Mouse (Mus musculus) hindbrain, embryonic 14.5 days (tissue): ENCODE data around the gene March7. TPM values are rescaled to one million over a fixed set of nuclear protein-coding genes. Genes with fewer than 3 reads are reported as not detected.
A peak's percentile ranks its signal among the peaks of the same experiment; 100 is the strongest.

Source experiments
- ATAC-seq: fragments of 200-750 bp; cut with Nextera tagmentation; 2 replicates; pipeline ENCODE4 v1.8.0; 2017; ENCODE audit warnings: moderate number of reproducible peaks, mild to moderate bottlenecking, moderate TSS enrichment, moderate library complexity; ENCODE audit not compliant: low FRiP score
- DNase-seq: peaks from one replicate; pipeline ENCODE4 v3.0.0-alpha.2; 2015; ENCODE audit warnings: low spot score
- H3K27ac ChIP-seq: fragments of 300-500 bp; sonication (generic); 2 replicates; pipeline ENCODE4 v1.5.1; 2014; ENCODE audit warnings: mild to moderate bottlenecking, moderate library complexity
- H3K27me3 ChIP-seq: fragments of 300-500 bp; sonication (generic); 2 replicates; pipeline ENCODE4 v1.6.1; 2014; ENCODE audit warnings: mild to moderate bottlenecking, low read length, mixed read lengths; ENCODE audit not compliant: control insufficient read depth, insufficient read depth
- H3K36me3 ChIP-seq: fragments of 300-500 bp; sonication (generic); replicated peaks from 2 replicates; pipeline ENCODE4 v1.6.1; 2014; ENCODE audit not compliant: control insufficient read depth, insufficient read depth
- H3K4me1 ChIP-seq: fragments of 300-500 bp; sonication (generic); replicated peaks from 2 replicates; pipeline ENCODE4 v1.6.1; 2014; ENCODE audit warnings: antibody characterized with exemption, low read length, mixed read lengths; ENCODE audit not compliant: control insufficient read depth, insufficient read depth
- H3K4me2 ChIP-seq: fragments of 300-500 bp; sonication (generic); replicated peaks from 2 replicates; pipeline ENCODE4 v1.6.1; 2014; ENCODE audit warnings: mild to moderate bottlenecking, moderate library complexity
- H3K4me3 ChIP-seq: fragments of 300-500 bp; sonication (generic); replicated peaks from 2 replicates; pipeline ENCODE4 v1.5.1; 2014; ENCODE audit warnings: mild to moderate bottlenecking, low read length
- H3K9ac ChIP-seq: fragments of 300-500 bp; sonication (generic); 2 replicates; pipeline ENCODE4 v1.6.1; 2014
- H3K9me3 ChIP-seq: fragments of 300-500 bp; sonication (generic); 2 replicates; pipeline ENCODE4 v1.6.1; 2016; ENCODE audit warnings: low read length; ENCODE audit not compliant: control insufficient read depth
- WGBS: fragments of 180-500 bp; shearing (Covaris S2); extraction: QIAGEN DNeasy Blood & Tissue Kit; methylation state at CpG from one replicate; pipeline ENCODE4 v1.1.7; 2014; 5-methylcytosine and 5-hydroxymethylcytosine counted together
- polyA plus RNA-seq: library from polyadenylated mRNA; unstranded; fragments of >200 nt; fragmentation: Nextera tagmentation; extraction: Ambion mirVana; gene quantifications from 2 replicates; pipeline ENCODE4 v1.2.1, GENCODE M21; 2014

The March7 gene
- polyA plus RNA-seq, 1 experiment from 2014 or later = 97.3 TPM

GRCm38 (mm10) chr2:60205795-60206194 is 3.9 kb upstream of the March7 start:
- Histone ChIP-seq H3K27ac (no peak overlapping the region), H3K4me3 (no peak overlapping the region), H3K4me2 (no peak overlapping the region), H3K4me1 (peaks cover 11% of the 10 kb centered on the region), H3K9me3 (no peaks in the 10 kb centered on the region), H3K9ac (no peak overlapping the region), H3K27me3 (peaks cover 7% of the 10 kb centered on the region; the same call in 1 of the 2 replicates), H3K36me3 (peaks cover 15% of the 10 kb centered on the region; the same call in 1 of the 2 replicates)
- no peak for DNase-seq
- WGBS = 30% methylated on average over 6 of the region's 6 CpGs
- no peak for ATAC-seq

- Histone ChIP-seq H3K4me1 (peaks cover 34% of the 10 kb centered on the region), H3K9ac (peak overlapping the region; percentile 91), H3K4me3 (peak overlapping the region; percentile 93), H3K27ac (peak overlapping the region; percentile 94), H3K27me3 (peaks cover 3% of the 10 kb centered on the region; the same call in 1 of the 2 replicates), H3K4me2 (peak overlapping the region; percentile 66), H3K36me3 (peaks cover 16% of the 10 kb centered on the region; the same call in 1 of the 2 replicates), H3K9me3 (no peaks in the 10 kb centered on the region)
- peak; percentile 28; the same call in 1 of the 2 replicates for ATAC-seq
- under 1% methylated on average over 31 of the region's 35 CpGs for WGBS
- peak; percentile 55 for DNase-seq
These were observed 520 bp upstream of the March7 start for GRCm38 (mm10) chr2:60209122-60209611.

GRCm38 (mm10) chr2:60210821-60211220 is 1.1 kb downstream of the March7 start:
- Histone ChIP-seq H3K4me2 (peak overlapping the region; percentile 89), H3K27ac (no peak overlapping the region), H3K9me3 (no peaks in the 10 kb centered on the region), H3K4me3 (peak overlapping the region; percentile 93), H3K36me3 (peaks cover 14% of the 10 kb centered on the region; the same call in 1 of the 2 replicates), H3K27me3 (no peaks in the 10 kb centered on the region), H3K4me1 (peaks cover 39% of the 10 kb centered on the region), H3K9ac (peak overlapping the region; percentile 91)
- 22% methylated on average over 5 of the region's 5 CpGs for WGBS
- ATAC-seq (no peak), DNase-seq (no peak)

GRCm38 (mm10) chr2:60212488-60212887 is 2.8 kb downstream of the March7 start:
- Histone ChIP-seq H3K27me3 (no peaks in the 10 kb centered on the region), H3K36me3 (peaks cover 9% of the 10 kb centered on the region; the same call in 1 of the 2 replicates), H3K27ac (no peak overlapping the region), H3K9me3 (no peaks in the 10 kb centered on the region), H3K4me2 (peak overlapping the region; percentile 89; the same call in 1 of the 2 replicates), H3K4me3 (no peak overlapping the region), H3K4me1 (peaks cover 43% of the 10 kb centered on the region), H3K9ac (no peak overlapping the region)
- no peak for ATAC-seq
- DNase-seq = no peak

DNA sequence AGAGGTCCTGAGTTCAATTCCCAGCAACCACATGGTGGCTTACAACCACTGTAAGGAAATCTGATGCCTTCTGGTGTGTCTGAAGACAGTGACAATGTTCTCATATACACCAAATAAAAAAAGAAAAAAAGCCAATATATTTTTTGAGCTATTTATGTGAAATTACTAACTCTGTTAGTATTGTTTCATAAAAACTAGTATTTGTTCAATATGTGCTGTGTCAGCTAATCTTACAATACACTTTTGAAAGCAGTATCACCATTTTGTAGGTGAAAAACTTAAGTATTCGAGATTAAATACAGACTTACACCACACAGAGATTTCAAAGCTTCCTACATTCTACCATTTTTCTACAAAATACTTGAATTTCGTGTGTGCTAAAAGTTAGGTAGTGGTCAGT is 5.0 kb downstream of the March7 start:
- Histone ChIP-seq H3K27ac (no peak overlapping the region), H3K4me3 (no peak overlapping the region), H3K27me3 (no peaks in the 10 kb centered on the region), H3K36me3 (peaks cover 9% of the 10 kb centered on the region; the same call in 1 of the 2 replicates), H3K9ac (no peak overlapping the region), H3K9me3 (no peaks in the 10 kb centered on the region), H3K4me2 (no peak overlapping the region), H3K4me1 (peaks cover 35% of the 10 kb centered on the region)
- 95% methylated on average over 2 of the region's 2 CpGs for WGBS
- DNase-seq = no peak
- ATAC-seq = no peak

DNA sequence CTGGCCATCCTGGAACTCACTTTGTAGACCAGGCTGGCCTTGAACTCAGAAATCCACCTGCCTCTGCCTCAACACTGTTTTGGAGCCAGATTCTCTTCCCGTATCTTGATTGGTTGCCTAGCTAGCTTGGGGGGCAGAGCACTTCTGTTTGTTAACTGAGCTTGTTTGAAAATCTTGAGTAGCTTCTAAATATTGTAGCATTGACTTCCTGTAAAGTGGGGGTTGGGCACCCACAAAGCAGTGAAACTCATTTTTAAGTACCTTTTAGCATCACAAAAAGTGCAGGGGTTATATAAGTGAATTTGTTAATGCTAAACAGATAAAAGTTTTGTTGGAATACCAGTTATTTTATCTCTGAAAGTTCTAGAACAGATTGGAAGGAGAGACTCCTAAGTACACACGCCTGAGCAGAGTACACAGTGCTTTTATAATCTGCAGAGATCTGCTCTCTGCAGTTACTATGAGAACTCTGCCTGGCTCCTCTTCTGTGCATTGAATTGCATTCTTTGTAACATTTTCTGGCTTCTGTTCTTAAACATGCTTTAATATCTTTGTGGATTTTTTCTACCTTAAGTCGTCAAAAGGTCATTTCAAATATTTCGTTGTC is 7.0 kb downstream of the March7 start:
- H3K27me3 ChIP-seq = no peaks in the 10 kb centered on the region
- no peak overlapping the region for H3K4me3 ChIP-seq
- ATAC-seq (no peak), DNase-seq (no peak)
- no peak overlapping the region for H3K4me2 ChIP-seq
- peaks cover 30% of the 10 kb centered on the region for H3K4me1 ChIP-seq
- H3K36me3 ChIP-seq = peaks cover 9% of the 10 kb centered on the region; the same call in 1 of the 2 replicates
- WGBS = 95% methylated on average over 4 of the region's 4 CpGs
- H3K27ac ChIP-seq = no peak overlapping the region
- H3K9me3 ChIP-seq = no peaks in the 10 kb centered on the region
- no peak overlapping the region for H3K9ac ChIP-seq

DNA sequence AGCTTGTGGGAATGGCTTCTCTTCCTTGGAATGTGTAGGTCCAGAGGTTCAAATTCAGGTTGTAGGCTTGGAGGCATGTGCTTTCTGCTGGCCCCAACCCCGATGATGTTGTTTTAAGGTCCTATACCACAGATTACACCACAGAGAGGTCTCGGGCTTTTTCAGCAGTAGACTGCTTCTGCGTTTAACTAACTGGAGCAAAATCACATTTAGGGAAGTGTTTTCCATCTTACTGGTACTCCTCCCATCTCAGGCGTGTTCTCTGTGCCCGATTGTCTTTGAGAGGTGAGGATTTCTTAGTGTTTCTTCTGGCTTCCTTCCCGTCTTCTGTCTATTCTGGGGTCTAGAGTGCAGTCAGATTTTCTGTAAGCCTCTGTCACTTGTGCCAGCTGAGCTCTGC is 7.9 kb downstream of the March7 start:
- Histone ChIP-seq H3K27ac (no peak overlapping the region), H3K36me3 (peaks cover 9% of the 10 kb centered on the region; the same call in 1 of the 2 replicates), H3K4me1 (peaks cover 22% of the 10 kb centered on the region), H3K9ac (no peak overlapping the region), H3K4me3 (no peak overlapping the region), H3K27me3 (no peaks in the 10 kb centered on the region), H3K9me3 (no peaks in the 10 kb centered on the region), H3K4me2 (no peak overlapping the region)
- no peak for ATAC-seq
- 90% methylated on average over 6 of the region's 6 CpGs for WGBS
- no peak for DNase-seq

DNA sequence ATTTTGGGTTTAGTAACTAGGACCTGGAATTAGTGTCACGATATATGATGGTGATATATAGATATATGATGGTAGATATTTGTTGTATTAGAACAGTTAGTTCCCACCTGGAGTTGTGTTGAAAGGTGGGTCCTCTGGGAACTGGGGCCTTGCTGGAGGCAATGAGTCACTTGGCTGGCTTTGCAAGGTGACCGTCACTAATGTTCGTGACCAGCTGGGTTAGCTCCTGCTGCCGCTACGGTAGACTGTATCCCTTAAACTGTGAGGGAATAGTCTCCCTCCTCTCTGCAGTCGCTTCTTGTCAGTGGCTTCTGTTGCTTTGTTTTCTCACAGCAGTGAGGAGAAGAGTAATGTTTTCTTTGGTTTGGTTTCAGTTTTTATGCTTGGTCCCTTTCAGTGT is 11.5 kb downstream of the March7 start:
- no peak for DNase-seq
- 46% methylated on average over 6 of the region's 6 CpGs for WGBS
- Histone ChIP-seq H3K27ac (no peak overlapping the region), H3K4me3 (no peak overlapping the region), H3K9me3 (no peaks in the 10 kb centered on the region), H3K9ac (no peak overlapping the region), H3K4me1 (peaks cover 11% of the 10 kb centered on the region), H3K36me3 (no peaks in the 10 kb centered on the region; the same call in 1 of the 2 replicates), H3K27me3 (no peaks in the 10 kb centered on the region), H3K4me2 (no peak overlapping the region; the same call in 1 of the 2 replicates)
- ATAC-seq = no peak

DNA sequence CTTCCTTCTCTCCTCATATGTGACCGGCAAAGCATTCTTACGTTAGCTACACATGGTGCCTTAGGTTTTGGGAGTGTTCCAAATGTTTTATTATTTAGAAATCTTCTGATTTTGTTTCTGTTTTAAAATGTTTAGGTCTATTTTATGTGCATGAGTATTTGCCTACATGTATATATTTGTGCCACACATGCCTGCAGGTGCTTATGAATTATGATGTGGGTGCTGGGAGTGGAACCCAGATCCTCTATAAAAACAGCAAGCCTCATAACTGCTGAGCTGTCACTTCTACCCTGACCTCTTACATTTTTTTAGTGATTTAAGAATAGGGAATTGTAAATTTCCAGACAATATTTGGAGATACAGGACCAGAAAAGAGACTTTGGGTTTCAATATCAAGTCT is 12.3 kb downstream of the March7 start:
- DNase-seq (no peak), ATAC-seq (no peak)
- Histone ChIP-seq H3K27ac (no peak overlapping the region), H3K9ac (no peak overlapping the region), H3K9me3 (no peaks in the 10 kb centered on the region), H3K4me2 (no peak overlapping the region), H3K4me1 (peaks cover 11% of the 10 kb centered on the region), H3K27me3 (no peaks in the 10 kb centered on the region), H3K36me3 (no peaks in the 10 kb centered on the region), H3K4me3 (no peak overlapping the region)
- 77% methylated on average over 2 of the region's 2 CpGs for WGBS
